Mouse (Mus musculus) forebrain, embryonic 10.5 days (tissue): Measurements from ENCODE around the gene Snx29. TPM values are rescaled to one million over a fixed set of nuclear protein-coding genes. Genes with fewer than 3 reads are reported as not detected.

Experiments used
- DNase-seq: peaks from one replicate; pipeline ENCODE4 v3.0.0-alpha.2; 2017; ENCODE audit warnings: low spot score; ENCODE audit errors: extremely low spot score
- H3K27ac ChIP-seq: fragments of 300-500 bp; sonication (generic); 2 replicates; pipeline ENCODE4 v1.5.1; 2016; ENCODE audit warnings: mild to moderate bottlenecking
- H3K27me3 ChIP-seq: fragments of 300-500 bp; sonication (generic); 2 replicates; pipeline ENCODE4 v1.6.1; 2016; ENCODE audit warnings: mild to moderate bottlenecking; ENCODE audit not compliant: poor library complexity, severe bottlenecking
- H3K36me3 ChIP-seq: fragments of 300-500 bp; sonication (generic); replicated peaks from 2 replicates; pipeline ENCODE4 v1.6.1; 2016; ENCODE audit warnings: mild to moderate bottlenecking, moderate library complexity
- H3K4me1 ChIP-seq: fragments of 300-500 bp; sonication (generic); 2 replicates; pipeline ENCODE4 v1.6.1; 2016
- H3K4me3 ChIP-seq: fragments of 300-500 bp; sonication (generic); 2 replicates; pipeline ENCODE4 v1.5.1; 2016; ENCODE audit warnings: mild to moderate bottlenecking, moderate library complexity
- H3K9me3 ChIP-seq: fragments of 300-500 bp; sonication (generic); 2 replicates; pipeline ENCODE4 v1.6.1; 2016; ENCODE audit warnings: mild to moderate bottlenecking, moderate library complexity
- WGBS: fragments of 180-500 bp; shearing (Covaris S2); methylation state at CpG from one replicate; pipeline ENCODE4 v1.1.7; 2016; 5-methylcytosine and 5-hydroxymethylcytosine counted together
- polyA plus RNA-seq: library from polyadenylated mRNA; unstranded; fragments of >200 nt; fragmentation: Nextera tagmentation; extraction: Ambion mirVana; gene quantifications from 2 replicates; pipeline ENCODE4 v1.2.1, GENCODE M21; 2016

The Snx29 gene
- polyA plus RNA-seq, 1 experiment from 2014 or later: 9.8 TPM

DNA sequence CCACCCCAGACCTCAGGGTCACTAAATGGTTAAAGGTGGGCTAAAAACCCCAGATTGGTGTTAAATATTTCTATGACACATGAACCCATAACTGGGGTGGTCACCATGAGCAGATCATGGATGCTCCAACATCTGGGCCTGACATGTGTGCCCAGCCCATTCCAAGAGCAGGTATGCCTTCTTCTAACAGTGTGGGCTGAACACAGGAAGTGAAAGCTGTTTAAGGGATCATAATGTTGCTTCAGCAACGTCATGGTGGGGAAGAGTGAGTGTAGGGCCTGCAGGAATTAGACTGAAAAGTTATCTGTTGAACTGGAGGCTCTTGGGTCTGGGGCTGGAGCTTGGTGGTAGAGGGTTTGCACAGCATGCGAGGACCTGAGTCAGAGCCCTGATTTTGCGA, 405.9 kb downstream of the Snx29 start:
- Histone ChIP-seq H3K27ac (no peak overlapping the region), H3K4me1 (no peaks in the 10 kb centered on the region), H3K27me3 (no peaks in the 10 kb centered on the region), H3K36me3 (no peaks in the 10 kb centered on the region), H3K4me3 (no peak overlapping the region), H3K9me3 (no peaks in the 10 kb centered on the region)
- DNase-seq: no peak
- WGBS: 86% methylated on average over 3 of the region's 3 CpGs

DNA sequence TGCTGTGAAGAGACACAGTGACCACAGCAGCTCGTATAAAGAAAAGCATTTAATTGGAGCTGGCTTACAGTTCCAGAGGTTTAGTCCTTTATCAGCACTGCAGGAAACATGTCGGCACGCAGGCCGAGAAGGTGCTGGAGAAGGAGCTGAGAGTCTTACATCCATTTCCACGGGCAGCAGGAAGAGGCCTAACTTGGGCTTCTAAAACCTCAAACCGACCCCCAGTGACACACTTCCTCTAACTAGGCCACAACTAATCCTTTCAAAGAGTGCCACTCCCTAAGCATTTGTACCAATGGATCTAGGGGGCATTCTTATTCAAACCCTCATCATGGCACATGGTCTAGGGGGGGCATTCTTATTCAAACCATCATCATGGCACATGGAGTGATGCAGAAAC, 406.4 kb downstream of the Snx29 start:
- 88% methylated on average over 6 of the region's 6 CpGs for WGBS
- Histone ChIP-seq H3K27me3 (no peaks in the 10 kb centered on the region), H3K4me1 (no peaks in the 10 kb centered on the region), H3K27ac (no peak overlapping the region), H3K4me3 (no peak overlapping the region), H3K9me3 (no peaks in the 10 kb centered on the region), H3K36me3 (no peaks in the 10 kb centered on the region)
- DNase-seq: no peak

DNA sequence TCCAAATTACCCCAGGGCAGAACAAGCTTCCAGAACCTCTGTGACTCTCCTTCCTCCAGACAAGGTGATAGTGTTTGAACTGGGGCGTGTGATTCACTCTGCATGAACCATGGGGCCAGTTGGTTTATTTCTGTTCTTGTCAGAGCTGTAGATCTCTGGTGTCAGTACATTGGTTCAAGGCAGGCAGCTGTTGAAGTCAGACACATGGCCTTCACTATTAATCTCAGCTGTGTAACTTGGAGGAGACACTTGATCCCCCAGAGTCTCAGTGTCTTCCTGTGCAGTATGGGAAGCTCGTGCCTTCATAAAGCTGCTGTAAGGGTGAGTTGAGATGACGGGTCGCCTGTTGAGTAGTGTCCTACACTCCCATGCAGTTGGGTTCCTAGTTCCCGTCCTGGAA, 407.1 kb downstream of the Snx29 start:
- no peak overlapping the region for H3K27ac ChIP-seq
- 84% methylated on average over 5 of the region's 5 CpGs for WGBS
- DNase-seq: no peak
- no peaks in the 10 kb centered on the region for H3K36me3 ChIP-seq
- no peaks in the 10 kb centered on the region for H3K4me1 ChIP-seq
- no peaks in the 10 kb centered on the region for H3K9me3 ChIP-seq
- no peak overlapping the region for H3K4me3 ChIP-seq
- no peaks in the 10 kb centered on the region for H3K27me3 ChIP-seq

DNA sequence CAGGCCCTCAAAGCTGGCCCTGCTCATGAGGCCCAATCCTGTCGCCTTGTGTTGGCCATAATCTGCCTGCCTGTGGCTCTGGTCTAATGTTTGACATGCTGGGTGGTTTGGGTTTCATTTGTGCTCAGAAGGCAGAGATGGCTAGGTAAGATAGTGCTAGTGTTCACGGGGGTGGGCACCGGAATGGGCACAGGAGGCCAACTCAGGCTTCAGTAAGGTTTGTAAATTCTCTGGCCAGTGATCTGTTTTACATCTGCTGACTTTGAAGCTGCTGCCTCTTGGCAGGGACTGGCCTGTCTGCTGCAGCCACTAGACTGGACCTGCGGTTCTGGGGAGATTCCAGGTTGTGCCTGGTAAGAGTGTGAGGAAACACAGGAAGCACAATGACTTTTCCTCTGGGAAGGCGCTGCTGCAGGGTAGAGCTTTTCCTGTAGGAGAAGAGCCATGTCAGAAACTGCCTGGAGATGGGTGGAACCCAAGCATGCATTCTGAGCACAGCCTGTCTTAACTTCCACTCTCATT, 408.4 kb downstream of the Snx29 start:
- no peak for DNase-seq
- no peaks in the 10 kb centered on the region for H3K27me3 ChIP-seq
- no peaks in the 10 kb centered on the region for H3K4me1 ChIP-seq
- no peak overlapping the region for H3K27ac ChIP-seq
- H3K4me3 ChIP-seq: no peak overlapping the region
- WGBS: 87% methylated on average over 5 of the region's 5 CpGs
- H3K9me3 ChIP-seq: no peaks in the 10 kb centered on the region
- H3K36me3 ChIP-seq: no peaks in the 10 kb centered on the region

DNA sequence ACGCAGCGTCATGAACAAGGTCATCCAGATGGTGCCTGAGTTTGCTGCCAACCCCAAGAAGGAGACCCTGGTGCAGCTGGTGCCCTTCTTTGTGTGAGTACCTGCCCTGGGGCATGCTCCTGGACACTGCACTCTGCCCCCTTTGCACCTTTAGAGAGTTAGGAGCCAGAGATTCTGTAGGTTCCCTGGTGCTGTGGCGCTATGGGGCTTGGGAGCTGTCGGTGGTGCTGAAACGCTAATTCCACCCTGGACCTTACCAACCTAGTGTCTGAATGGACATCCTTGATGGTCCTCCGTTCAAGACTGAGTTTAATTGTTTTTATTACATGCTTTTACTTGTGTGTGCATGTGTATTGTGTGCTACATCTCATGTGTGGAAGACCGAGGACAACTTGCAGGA, 415.6 kb downstream of the Snx29 start:
- Histone ChIP-seq H3K27me3 (no peaks in the 10 kb centered on the region), H3K4me3 (no peak overlapping the region), H3K4me1 (no peaks in the 10 kb centered on the region), H3K36me3 (no peaks in the 10 kb centered on the region), H3K27ac (no peak overlapping the region), H3K9me3 (no peaks in the 10 kb centered on the region)
- 53% methylated on average over 7 of the region's 7 CpGs for whole genome bisulfite sequencing
- no peak for DNase-seq

DNA sequence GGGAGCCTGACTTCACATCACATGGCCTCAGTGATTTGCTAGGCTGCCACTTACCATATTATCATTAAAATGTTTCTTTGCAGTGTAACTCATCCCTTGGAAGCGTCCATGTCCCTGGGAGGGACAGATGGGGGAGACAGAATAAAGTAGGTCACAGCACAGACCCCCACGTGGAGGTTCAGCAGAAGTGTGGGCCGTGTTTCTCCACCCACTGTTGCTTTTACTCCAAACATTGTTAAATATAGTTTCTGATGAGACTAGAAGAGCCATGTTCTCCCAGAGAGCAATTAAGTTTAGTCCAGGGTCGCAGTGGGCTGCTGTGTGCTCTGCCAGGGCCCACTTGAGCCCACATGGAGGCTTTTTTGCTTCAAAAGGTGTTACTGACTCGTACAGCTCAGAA, 419.2 kb downstream of the Snx29 start:
- no peaks in the 10 kb centered on the region for H3K36me3 ChIP-seq

DNA sequence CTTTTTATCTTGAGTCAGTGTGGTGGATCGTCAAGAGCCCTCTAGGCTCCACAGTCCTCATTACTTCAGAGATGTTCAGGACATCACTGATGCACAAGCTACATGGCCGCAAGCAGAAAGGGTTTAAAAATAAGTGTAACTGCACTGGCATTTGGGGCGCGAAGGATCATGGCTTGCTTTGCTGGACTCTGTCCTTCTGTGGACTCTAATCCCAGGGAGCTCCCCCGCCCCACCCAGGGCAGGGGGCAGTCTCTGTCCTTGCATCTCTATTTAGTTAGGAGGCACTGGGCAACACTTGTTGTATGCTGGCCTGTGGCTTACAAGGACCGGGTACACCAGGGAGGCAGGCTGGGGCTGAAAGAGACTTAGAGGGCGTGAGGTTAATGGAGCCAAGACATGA, 419.6 kb downstream of the Snx29 start:
- Histone ChIP-seq H3K4me1 (no peaks in the 10 kb centered on the region), H3K9me3 (no peaks in the 10 kb centered on the region), H3K36me3 (no peaks in the 10 kb centered on the region), H3K27ac (no peak overlapping the region), H3K4me3 (no peak overlapping the region), H3K27me3 (no peaks in the 10 kb centered on the region)
- 86% methylated on average over 7 of the region's 7 CpGs for WGBS
- no peak for DNase-seq

More for the DNA sequence above, 419.2 kb downstream of the Snx29 start:
- 89% methylated on average over 5 of the region's 5 CpGs for WGBS
- DNase-seq: no peak
- Histone ChIP-seq H3K4me3 (no peak overlapping the region), H3K27me3 (no peaks in the 10 kb centered on the region), H3K27ac (no peak overlapping the region), H3K9me3 (no peaks in the 10 kb centered on the region), H3K4me1 (no peaks in the 10 kb centered on the region)

DNA sequence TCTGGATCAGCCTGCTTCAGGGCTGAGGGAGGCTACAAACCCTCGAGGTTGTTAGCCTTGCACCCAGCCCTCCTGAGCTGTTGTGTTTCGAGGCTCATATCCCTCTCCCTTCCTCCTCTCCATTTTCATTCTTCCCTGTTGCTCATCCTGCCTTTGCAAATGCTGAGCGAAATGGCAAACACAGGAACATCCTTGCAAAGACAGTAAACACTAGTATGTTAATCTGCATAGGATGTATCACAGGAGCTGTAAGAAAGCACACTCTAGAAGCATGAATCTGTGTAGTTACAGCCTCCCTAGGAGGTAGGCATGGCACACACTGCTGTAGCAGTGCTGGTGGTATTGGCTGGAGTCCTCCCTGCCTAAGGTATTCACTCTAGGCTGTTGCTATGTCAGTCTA, 420.3 kb downstream of the Snx29 start:
- WGBS: 68% methylated on average over 3 of the region's 3 CpGs
- DNase-seq: no peak
- Histone ChIP-seq H3K4me1 (no peaks in the 10 kb centered on the region), H3K36me3 (no peaks in the 10 kb centered on the region), H3K27me3 (no peaks in the 10 kb centered on the region), H3K4me3 (no peak overlapping the region), H3K27ac (no peak overlapping the region), H3K9me3 (no peaks in the 10 kb centered on the region)

DNA sequence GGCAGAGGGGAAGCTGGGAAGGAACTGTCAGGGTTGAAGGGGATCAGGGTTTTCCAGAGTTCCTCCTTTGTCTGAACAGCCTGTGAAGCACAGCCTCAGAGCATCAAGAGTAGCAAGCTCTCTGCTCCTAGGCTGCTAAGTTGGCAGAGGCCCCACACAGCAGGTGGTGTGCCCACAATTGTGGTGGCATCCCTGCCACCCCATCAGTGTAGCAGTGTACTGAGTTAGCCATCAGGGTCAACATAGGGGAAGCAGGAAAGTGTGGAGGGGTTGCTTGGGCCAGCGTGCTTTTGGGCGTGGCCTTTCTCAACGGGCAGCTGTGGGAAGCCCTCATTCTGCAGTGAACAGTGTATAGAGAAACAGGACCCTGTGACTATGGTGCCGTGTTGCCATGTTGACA, 421.0 kb downstream of the Snx29 start:
- H3K36me3 ChIP-seq: no peaks in the 10 kb centered on the region
- H3K27me3 ChIP-seq: no peaks in the 10 kb centered on the region
- H3K9me3 ChIP-seq: no peaks in the 10 kb centered on the region
- WGBS: 87% methylated on average over 4 of the region's 4 CpGs
- DNase-seq: no peak
- H3K4me3 ChIP-seq: no peak overlapping the region
- H3K4me1 ChIP-seq: no peaks in the 10 kb centered on the region
- H3K27ac ChIP-seq: no peak overlapping the region

DNA sequence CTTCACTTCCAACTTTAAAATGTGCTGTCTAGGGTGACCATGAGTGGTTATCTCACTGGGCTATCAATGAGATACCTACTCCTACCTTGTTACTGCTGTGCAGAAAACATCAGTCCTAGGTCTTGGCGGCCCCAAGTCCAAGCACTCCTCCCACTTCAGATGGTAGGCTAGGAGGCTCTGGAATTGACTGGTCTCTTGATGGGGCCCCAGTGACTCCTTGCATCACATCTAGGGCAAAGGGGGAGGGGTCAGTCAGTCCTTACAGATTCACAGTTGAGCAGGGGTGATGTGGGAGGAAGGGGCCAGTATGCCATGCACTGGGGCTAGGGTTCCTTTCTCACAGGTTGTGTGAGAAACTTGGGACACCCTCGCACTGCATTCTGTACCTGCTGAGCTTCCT, 423.3 kb downstream of the Snx29 start:
- H3K4me1 ChIP-seq: no peaks in the 10 kb centered on the region
- 98% methylated on average over 2 of the region's 2 CpGs for WGBS
- no peak overlapping the region for H3K4me3 ChIP-seq
- H3K27ac ChIP-seq: no peak overlapping the region
- H3K9me3 ChIP-seq: no peaks in the 10 kb centered on the region
- no peak for DNase-seq
- H3K36me3 ChIP-seq: no peaks in the 10 kb centered on the region
- H3K27me3 ChIP-seq: no peaks in the 10 kb centered on the region

DNA sequence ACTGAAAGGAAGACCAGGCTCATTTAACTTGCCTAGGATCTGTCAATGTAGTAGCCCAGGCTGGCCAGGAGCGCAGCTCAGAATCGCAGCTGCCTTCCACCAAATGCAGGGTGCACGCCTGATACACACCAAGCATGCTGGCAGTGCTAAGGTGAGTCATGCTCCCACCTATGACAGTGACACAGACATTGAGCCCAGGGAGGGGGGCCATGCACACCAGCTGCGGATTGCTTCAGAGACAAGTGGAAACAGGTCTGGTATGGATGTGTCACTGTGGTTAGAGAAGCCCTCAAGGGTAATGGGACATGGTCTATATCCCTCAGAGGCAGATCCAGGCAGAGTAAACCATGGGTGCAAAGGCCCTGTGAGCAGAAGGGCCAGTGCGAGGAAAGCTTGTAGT, 425.2 kb downstream of the Snx29 start:
- 93% methylated on average over 5 of the region's 5 CpGs for WGBS
- H3K27me3 ChIP-seq: no peaks in the 10 kb centered on the region
- DNase-seq: no peak
- H3K4me3 ChIP-seq: no peak overlapping the region
- H3K27ac ChIP-seq: no peak overlapping the region
- H3K9me3 ChIP-seq: no peaks in the 10 kb centered on the region
- H3K4me1 ChIP-seq: no peaks in the 10 kb centered on the region
- no peaks in the 10 kb centered on the region for H3K36me3 ChIP-seq

DNA sequence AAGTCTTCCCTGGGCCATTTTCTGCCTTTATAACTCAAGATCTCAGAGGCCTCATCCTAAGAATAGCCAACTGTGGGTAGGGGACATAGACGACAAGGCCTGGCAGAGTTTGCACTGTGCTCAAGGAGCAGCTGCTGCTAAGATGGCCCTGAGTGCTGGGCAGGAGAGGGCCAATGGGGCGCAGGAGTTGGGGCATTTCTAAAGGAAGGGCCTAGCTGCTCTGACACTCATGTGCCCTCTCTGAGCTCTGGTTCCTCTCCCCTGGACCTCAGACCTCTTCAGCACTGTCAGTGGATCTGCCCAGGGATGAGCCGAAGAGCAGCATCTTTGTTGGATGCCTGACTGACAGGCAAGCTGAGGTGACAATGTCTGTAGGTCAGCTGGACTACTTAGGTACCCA, 426.4 kb downstream of the Snx29 start:
- H3K4me1 ChIP-seq: no peaks in the 10 kb centered on the region
- H3K9me3 ChIP-seq: no peaks in the 10 kb centered on the region
- H3K27me3 ChIP-seq: no peaks in the 10 kb centered on the region
- H3K36me3 ChIP-seq: no peaks in the 10 kb centered on the region
- no peak for DNase-seq
- 89% methylated on average over 3 of the region's 3 CpGs for WGBS
- no peak overlapping the region for H3K4me3 ChIP-seq
- no peak overlapping the region for H3K27ac ChIP-seq

DNA sequence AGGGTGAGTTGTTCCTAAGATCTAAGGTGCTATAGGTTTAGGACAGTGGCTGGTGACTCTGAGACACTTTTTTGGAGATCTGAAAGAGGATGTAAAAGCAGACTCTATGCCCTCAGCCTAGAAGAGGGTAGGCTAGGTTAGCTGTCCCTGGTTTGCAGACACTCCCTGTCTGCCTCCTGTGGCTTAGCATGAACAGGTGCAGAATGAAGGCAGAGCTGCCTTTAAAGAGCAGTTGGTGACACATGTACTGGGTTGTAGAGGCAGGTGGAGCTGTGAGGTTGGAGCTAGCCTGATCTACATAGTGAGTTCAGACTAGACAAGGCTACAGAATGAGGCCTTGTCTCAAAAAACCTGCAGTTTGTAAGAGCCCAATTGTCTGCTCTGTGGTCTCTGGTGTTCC, 427.9 kb downstream of the Snx29 start:
- Histone ChIP-seq H3K27ac (no peak overlapping the region), H3K4me1 (no peaks in the 10 kb centered on the region), H3K9me3 (no peaks in the 10 kb centered on the region), H3K4me3 (no peak overlapping the region), H3K27me3 (no peaks in the 10 kb centered on the region), H3K36me3 (no peaks in the 10 kb centered on the region)
- no peak for DNase-seq

DNA sequence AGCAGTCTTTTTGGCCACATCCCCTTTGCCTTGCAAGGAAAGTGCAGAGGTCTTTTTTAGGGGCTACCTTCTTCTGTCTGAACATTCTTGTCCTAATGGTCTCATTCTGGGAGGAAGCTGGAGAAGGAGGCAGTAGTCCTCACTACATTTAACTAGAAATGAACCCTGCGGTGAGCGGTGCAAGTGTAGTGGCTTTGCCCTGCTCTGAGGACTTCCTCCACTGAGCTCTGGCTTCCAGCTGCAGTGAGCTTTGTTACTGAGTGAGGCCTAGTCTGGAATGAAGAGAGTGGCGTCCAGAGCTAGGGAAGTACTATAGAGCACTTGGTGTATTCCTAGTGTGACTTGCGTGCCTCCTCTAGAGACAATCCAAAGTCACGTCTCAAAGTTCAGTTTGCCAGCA, 429.8 kb downstream of the Snx29 start:
- Histone ChIP-seq H3K4me1 (no peaks in the 10 kb centered on the region), H3K27ac (no peak overlapping the region), H3K27me3 (no peaks in the 10 kb centered on the region), H3K36me3 (no peaks in the 10 kb centered on the region), H3K4me3 (no peak overlapping the region), H3K9me3 (no peaks in the 10 kb centered on the region)
- no peak for DNase-seq
- WGBS: 90% methylated on average over 5 of the region's 5 CpGs
